Mouse (Mus musculus): Measurements from ENCODE around the gene Apoc4.

DNA sequence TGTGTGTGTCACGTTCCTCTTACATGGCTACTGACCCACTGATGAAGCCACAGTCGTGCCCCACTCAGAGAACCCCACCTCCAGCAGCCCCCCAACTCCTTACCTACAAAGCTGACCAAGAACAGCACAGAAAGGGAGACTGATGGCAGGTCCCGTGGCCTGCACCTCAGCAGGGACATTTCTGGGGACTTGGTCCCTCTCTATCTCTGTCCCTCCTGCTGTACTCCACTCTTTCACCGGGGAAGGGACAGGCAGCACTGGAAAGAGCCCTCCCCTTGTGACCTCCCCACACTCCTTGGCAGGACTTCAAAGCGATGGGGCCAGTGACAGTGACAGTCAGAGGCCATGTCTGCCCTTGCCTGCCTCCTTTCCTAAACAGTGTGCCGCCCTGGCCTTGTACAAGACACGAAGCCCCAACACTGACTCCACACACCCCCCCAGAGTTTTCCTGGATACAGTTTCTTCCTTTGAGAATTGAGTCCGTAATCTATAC, at the start of gene Apoc4, which contains the start of gene Gm44805:
- no peak for TF ChIP-seq POLR2A (IDR thresholded peaks at IDR 0.05; ENCODE audit: borderline replicate concordance, low read depth, low read length)
- no peak for TF ChIP-seq CTCF (IDR thresholded peaks at IDR 0.05; ENCODE audit: low read depth, low read length)
